Mouse (Mus musculus): Measurements from ENCODE around the gene Ctsh. TPM values are rescaled to one million over a fixed set of nuclear protein-coding genes. Genes with fewer than 3 reads are reported as not detected.

Gene Ctsh
- polyA plus RNA-seq, 1 experiment, result 16.3 TPM

DNA sequence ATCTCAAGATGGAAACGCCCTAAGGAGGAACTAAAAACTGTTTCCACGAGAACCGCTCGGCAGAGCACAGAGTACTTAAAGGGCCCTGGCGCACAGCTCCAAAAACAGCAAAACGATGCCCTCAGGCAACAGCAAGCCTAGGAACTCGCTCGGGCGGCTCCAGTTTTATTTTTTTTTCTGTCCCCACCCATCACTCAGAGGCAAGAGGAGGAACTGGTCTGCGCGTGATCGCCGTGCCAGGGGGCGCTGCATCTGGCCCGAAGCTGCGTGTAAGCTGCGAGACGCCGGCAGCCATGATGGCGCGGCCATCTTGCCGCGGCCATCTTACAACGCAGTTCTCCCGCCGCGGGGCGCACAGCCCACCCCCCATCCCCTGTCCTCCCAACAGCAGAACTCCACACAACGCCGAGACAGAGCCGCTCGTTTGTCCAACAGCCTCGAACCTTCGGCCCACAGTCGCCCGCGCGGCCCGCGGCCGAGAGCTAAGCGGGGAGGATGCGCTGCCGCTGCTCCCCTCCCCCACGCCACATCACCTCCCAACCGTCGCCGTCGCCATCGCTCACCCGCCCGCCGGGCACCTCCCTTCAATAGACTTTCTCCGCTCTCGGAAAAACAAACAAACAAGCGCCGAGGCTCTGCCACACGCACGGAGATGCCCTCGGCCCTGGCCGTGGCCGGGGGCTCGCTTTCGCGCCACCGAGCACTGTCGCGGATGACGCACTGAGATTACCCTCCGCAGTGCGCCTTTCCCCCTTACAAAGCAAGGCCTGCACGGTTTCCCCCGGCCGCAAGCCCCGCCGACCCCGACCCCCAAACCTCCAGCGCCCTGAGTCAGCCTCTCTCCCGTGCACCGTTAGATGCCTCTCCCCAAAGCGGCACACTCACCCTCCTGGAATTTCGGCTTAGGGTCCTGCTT, 60.0 kb downstream of the Ctsh start:
- Histone ChIP-seq H3K4me1 (ENCODE audit: control insufficient read depth, insufficient read depth, low read length) (no peaks in the 10 kb centered on the region; the same call in 1 of the 2 replicates), H3K27ac (ENCODE audit: insufficient read depth, low read length) (peak overlapping the region; percentile 99), H3K4me3 (replicated peaks; ENCODE audit: insufficient read depth, low read depth, low read length) (peak overlapping the region; percentile 89), H3K27me3 (ENCODE audit: control insufficient read depth, insufficient read depth, low read length) (no peaks in the 10 kb centered on the region)
- under 1% methylated on average over 82 of the region's 82 CpGs for WGBS
- TF ChIP-seq POLR2A (IDR thresholded peaks at IDR 0.05; ENCODE audit: borderline replicate concordance, insufficient read depth, low read length) (no peak), CTCF (IDR thresholded peaks at IDR 0.05; ENCODE audit: borderline replicate concordance, insufficient read depth, low read depth, low read length) (peak; percentile 28; the same call in 1 of the 2 replicates)
- peak; percentile 88 for DNase-seq

DNA sequence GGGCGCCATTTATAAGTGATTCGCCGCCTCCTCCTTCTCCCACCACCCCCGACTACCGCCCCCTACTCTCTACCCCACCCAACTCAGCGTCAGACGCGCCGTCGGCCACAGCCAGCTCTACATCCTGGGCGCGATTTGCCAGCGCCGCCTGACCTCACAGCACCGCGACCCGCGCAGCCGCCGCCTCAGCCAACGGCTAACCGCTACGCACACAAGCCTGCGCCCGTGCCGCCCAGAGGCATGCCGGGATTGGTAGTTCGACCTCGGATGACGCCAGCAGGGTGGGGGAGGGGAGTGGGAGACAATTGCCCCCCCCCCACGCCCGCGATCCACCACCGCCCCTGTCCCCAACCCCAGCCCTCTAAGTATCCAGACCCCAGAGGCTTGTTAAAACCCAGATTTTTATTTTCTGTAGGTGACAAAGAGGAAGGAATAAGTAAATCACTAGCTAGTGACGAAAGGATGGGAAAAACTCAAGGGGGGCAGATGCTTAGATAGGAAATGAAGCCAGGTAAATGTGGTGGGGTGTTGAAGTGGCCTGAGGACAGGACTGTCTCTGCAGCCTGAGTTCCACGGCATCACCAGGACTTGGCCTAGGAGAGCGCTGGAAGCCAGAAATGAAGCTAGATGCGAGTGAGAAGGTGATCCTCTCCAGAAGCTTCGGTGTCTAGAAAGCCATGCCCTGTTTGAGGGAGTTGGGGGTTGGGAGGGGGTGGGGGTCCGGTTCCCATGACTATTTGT, 60.8 kb downstream of the Ctsh start, which contains the start of gene Morf4l1:
Gene Morf4l1 (minus strand): TSS at position 208 of the 741 bp plus-strand sequence.
- H3K4me3 ChIP-seq (replicated peaks; ENCODE audit: insufficient read depth, low read depth, low read length), result peak within 1 kb of the TSS; percentile 89
- under 1% methylated on average over 40 of the region's 40 CpGs for WGBS
- no peaks in the 10 kb centered on the region; the same call in 1 of the 2 replicates for H3K4me1 ChIP-seq (ENCODE audit: control insufficient read depth, insufficient read depth, low read length)
- TF ChIP-seq CTCF (IDR thresholded peaks at IDR 0.05; ENCODE audit: borderline replicate concordance, insufficient read depth, low read depth, low read length) (no peak), POLR2A (IDR thresholded peaks at IDR 0.05; ENCODE audit: borderline replicate concordance, insufficient read depth, low read length) (peak; percentile 44; the same call in 1 of the 2 replicates)
- no peaks in the 10 kb centered on the region for H3K27me3 ChIP-seq (ENCODE audit: control insufficient read depth, insufficient read depth, low read length)
- peak; percentile 97 to 99 for DNase-seq
- peak within 1 kb of the TSS; percentile 99 for H3K27ac ChIP-seq (ENCODE audit: insufficient read depth, low read length)

DNA sequence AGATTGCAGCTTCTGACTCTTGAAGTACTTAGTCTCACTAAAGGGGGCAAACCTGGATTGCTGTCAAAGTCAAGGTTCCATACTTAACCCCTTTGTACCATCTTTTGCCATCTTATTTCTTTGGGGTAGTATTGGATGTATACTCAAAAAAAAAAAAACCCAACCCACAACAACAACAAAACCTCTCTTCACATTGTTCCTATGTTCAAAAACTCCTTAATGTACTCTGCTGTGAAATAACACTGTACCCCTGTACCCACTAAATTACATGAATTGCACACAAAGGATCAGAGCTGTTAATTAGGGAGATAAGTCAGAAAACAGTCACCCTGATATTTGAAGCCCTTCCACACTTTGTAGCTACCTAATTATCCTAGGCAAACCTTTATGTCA, 61.4 kb downstream of the Ctsh start:
- TF ChIP-seq POLR2A (IDR thresholded peaks at IDR 0.05; ENCODE audit: borderline replicate concordance, insufficient read depth, low read length) (no peak), CTCF (IDR thresholded peaks at IDR 0.05; ENCODE audit: borderline replicate concordance, insufficient read depth, low read depth, low read length) (no peak)
- Histone ChIP-seq H3K4me3 (replicated peaks; ENCODE audit: insufficient read depth, low read depth, low read length) (peak overlapping the region; percentile 89), H3K27ac (ENCODE audit: insufficient read depth, low read length) (no peak overlapping the region), H3K27me3 (ENCODE audit: control insufficient read depth, insufficient read depth, low read length) (no peaks in the 10 kb centered on the region), H3K4me1 (ENCODE audit: control insufficient read depth, insufficient read depth, low read length) (no peaks in the 10 kb centered on the region; the same call in 1 of the 2 replicates)
- no peak for DNase-seq

DNA sequence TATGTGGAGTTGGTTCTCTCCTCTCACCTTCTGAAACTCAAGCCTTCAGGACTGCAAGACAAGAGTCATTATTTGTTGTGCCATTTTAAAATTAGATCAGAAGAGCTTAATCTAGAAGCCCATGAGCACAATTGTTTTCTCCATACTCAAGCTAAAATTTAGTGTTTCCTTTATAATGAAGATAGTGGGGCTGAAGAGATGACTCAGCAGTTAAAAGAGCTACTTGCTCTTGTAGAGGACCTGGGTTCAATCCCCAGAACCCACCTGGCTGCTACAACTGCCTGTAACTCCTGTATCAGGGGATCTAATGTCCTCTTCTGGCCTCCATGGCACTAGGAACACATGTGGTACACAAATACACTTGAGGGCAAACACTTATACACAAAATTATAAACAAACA, 63.3 kb downstream of the Ctsh start:
- DNase-seq, result no peak
- H3K4me1 ChIP-seq (ENCODE audit: control insufficient read depth, insufficient read depth, low read length), result no peaks in the 10 kb centered on the region; the same call in 1 of the 2 replicates
- no peak for TF ChIP-seq POLR2A (IDR thresholded peaks at IDR 0.05; ENCODE audit: borderline replicate concordance, insufficient read depth, low read length)
- no peak for TF ChIP-seq CTCF (IDR thresholded peaks at IDR 0.05; ENCODE audit: borderline replicate concordance, insufficient read depth, low read depth, low read length)
- no peak overlapping the region for H3K4me3 ChIP-seq (replicated peaks; ENCODE audit: insufficient read depth, low read depth, low read length)
- no peak overlapping the region for H3K27ac ChIP-seq (ENCODE audit: insufficient read depth, low read length)
- no peaks in the 10 kb centered on the region for H3K27me3 ChIP-seq (ENCODE audit: control insufficient read depth, insufficient read depth, low read length)

DNA sequence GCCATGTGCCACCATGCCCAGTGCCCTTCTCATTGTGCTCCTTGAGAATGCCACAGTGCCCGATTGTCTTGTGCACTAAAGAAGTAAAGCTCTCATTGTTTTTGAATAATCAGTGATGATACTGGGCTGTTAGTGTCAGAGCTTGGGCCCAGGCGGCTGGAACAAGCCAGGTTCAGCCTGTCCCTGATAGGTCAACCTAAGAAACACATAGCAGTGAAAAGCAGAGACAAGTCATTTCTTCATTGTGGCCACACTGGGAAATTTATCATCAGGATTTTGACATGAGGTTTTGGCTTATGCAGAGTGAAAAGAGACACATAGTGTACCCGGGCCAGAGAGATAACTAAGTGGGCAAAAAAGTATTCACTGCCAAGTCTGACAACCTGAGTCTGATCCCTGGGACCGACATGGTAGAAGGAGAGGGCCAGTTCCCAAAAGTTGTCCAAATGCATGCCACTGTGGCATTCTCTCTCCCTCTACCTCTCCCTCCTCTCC, 68.3 kb downstream of the Ctsh start:
- DNase-seq, result no peak
- H3K4me3 ChIP-seq (replicated peaks; ENCODE audit: insufficient read depth, low read depth, low read length), result no peak overlapping the region
- H3K4me1 ChIP-seq (ENCODE audit: control insufficient read depth, insufficient read depth, low read length), result no peaks in the 10 kb centered on the region
- H3K27me3 ChIP-seq (ENCODE audit: control insufficient read depth, insufficient read depth, low read length), result no peaks in the 10 kb centered on the region
- TF ChIP-seq POLR2A (IDR thresholded peaks at IDR 0.05; ENCODE audit: borderline replicate concordance, insufficient read depth, low read length), result no peak
- TF ChIP-seq CTCF (IDR thresholded peaks at IDR 0.05; ENCODE audit: borderline replicate concordance, insufficient read depth, low read depth, low read length), result no peak
- H3K27ac ChIP-seq (ENCODE audit: insufficient read depth, low read length), result no peak overlapping the region
- 71% methylated on average over 4 of the region's 4 CpGs for WGBS

DNA sequence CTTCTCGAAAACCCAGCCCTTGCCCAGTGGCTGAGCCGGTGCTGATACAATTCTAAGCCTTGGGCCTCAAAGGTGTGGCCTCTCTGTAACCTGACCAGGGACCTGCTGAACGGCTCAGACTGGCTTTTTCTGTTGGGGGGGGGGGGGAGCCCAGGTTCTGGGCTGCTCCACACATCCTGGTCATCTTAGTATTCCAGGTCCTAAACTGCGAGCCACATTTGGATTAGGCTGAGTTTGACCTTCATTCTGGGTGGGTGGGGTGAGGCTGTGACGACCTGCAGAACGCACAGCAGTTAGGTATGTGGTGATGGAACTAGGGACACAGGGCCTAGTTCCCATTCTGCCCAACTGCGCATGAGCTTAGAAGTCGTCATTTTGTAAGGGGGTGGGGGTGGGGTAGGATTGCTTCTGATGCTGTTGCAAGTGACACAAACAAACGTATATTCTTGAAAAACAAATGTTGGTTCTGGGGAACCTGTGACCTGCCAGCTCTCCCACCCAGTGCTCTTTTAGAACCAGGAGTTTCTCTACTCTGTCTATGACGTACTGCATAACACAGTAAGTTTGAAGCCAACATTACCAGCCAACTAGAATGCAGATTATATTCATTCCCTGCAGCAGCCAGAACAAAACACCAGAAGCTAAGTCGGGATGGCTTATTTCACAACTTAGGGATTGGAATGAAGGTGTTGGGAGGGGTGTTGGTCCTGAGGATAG, 70.4 kb downstream of the Ctsh start:
- H3K27me3 ChIP-seq (ENCODE audit: control insufficient read depth, insufficient read depth, low read length), result no peaks in the 10 kb centered on the region
- H3K4me3 ChIP-seq (replicated peaks; ENCODE audit: insufficient read depth, low read depth, low read length), result no peak overlapping the region
- no peak for DNase-seq
- WGBS, result 68% methylated on average over 11 of the region's 11 CpGs
- no peak overlapping the region for H3K27ac ChIP-seq (ENCODE audit: insufficient read depth, low read length)
- no peak for TF ChIP-seq POLR2A (IDR thresholded peaks at IDR 0.05; ENCODE audit: borderline replicate concordance, insufficient read depth, low read length)
- TF ChIP-seq CTCF (IDR thresholded peaks at IDR 0.05; ENCODE audit: borderline replicate concordance, insufficient read depth, low read depth, low read length), result no peak
- H3K4me1 ChIP-seq (ENCODE audit: control insufficient read depth, insufficient read depth, low read length), result no peaks in the 10 kb centered on the region

DNA sequence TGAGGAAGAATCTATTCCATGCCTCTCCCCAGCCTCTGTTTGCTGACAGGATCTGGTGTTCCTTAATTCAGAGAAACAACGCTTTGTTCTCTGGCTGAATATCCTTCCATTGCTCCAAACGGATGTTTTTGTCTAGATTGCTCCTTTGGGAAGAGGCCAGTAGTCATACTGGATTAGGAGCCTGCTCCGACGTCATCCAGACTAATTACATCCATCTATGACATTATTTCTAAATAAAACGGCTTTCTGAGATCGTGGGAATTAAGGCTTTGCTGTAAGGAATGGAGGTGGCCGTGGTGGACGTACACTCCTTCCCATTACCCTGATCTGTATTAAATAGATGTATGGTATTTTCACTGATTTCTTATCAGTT, 70.9 kb downstream of the Ctsh start:
- WGBS, result 62% methylated on average over 8 of the region's 8 CpGs
- no peak for TF ChIP-seq POLR2A (IDR thresholded peaks at IDR 0.05; ENCODE audit: borderline replicate concordance, insufficient read depth, low read length)
- no peak for TF ChIP-seq CTCF (IDR thresholded peaks at IDR 0.05; ENCODE audit: borderline replicate concordance, insufficient read depth, low read depth, low read length)
- H3K4me1 ChIP-seq (ENCODE audit: control insufficient read depth, insufficient read depth, low read length), result no peaks in the 10 kb centered on the region
- no peak for DNase-seq
- H3K27me3 ChIP-seq (ENCODE audit: control insufficient read depth, insufficient read depth, low read length), result no peaks in the 10 kb centered on the region
- no peak overlapping the region for H3K4me3 ChIP-seq (replicated peaks; ENCODE audit: insufficient read depth, low read depth, low read length)
- H3K27ac ChIP-seq (ENCODE audit: insufficient read depth, low read length), result no peak overlapping the region

Other genes with a start within 250 kb of the Ctsh start
- gene Rasgrf1, start 144.2 kb upstream of the Ctsh start, polyA plus RNA-seq (2012; rRNA removed), result 168 and 172 TPM in 2 replicates
- gene Morf4l1, start 60.6 kb downstream of the Ctsh start, polyA plus RNA-seq (2012; rRNA removed), result 468 and 520 TPM in 2 replicates
- 0.34 and 0.49 TPM in 2 replicates for gene Adamts7, start 108.9 kb downstream of the Ctsh start, polyA plus RNA-seq (2012; rRNA removed)
- 14.9 and 18.4 TPM in 2 replicates for gene Tbc1d2b, start 216.7 kb downstream of the Ctsh start, polyA plus RNA-seq (2012; rRNA removed)